Mouse (Mus musculus) embryonic facial prominence, embryonic 13.5 days (tissue): ENCODE results near the gene Zc3h13. TPM values are rescaled to one million over a fixed set of nuclear protein-coding genes. Genes with fewer than 3 reads are reported as not detected.

Source experiments
- ATAC-seq: fragments of 200-750 bp; cut with Nextera tagmentation; 2 replicates; pipeline ENCODE4 v1.8.0; 2017; ENCODE audit warnings: low read depth; ENCODE audit not compliant: insufficient number of reproducible peaks, insufficient read depth, low FRiP score, low TSS enrichment
- H3K27ac ChIP-seq: fragments of 300-500 bp; sonication (generic); 2 replicates; pipeline ENCODE4 v1.5.1; 2015; ENCODE audit warnings: moderate library complexity, mild to moderate bottlenecking, inconsistent platforms
- H3K27me3 ChIP-seq: fragments of 300-500 bp; sonication (generic); 2 replicates; pipeline ENCODE4 v1.6.1; 2015; ENCODE audit warnings: mild to moderate bottlenecking, inconsistent platforms
- H3K36me3 ChIP-seq: fragments of 300-500 bp; sonication (generic); 2 replicates; pipeline ENCODE4 v1.6.1; 2015; ENCODE audit warnings: mild to moderate bottlenecking, inconsistent platforms
- H3K4me1 ChIP-seq: fragments of 300-500 bp; sonication (generic); 2 replicates; pipeline ENCODE4 v1.6.1; 2015; ENCODE audit warnings: inconsistent platforms
- H3K4me2 ChIP-seq: fragments of 300-500 bp; sonication (generic); 2 replicates; pipeline ENCODE4 v1.6.1; 2015; ENCODE audit warnings: moderate library complexity, mild to moderate bottlenecking, inconsistent platforms
- H3K4me3 ChIP-seq: fragments of 300-500 bp; sonication (generic); 2 replicates; pipeline ENCODE4 v1.5.1; 2015; ENCODE audit warnings: mild to moderate bottlenecking, inconsistent platforms
- H3K9ac ChIP-seq: fragments of 300-500 bp; sonication (generic); 2 replicates; pipeline ENCODE4 v1.6.1; 2015; ENCODE audit warnings: mild to moderate bottlenecking, inconsistent platforms
- H3K9me3 ChIP-seq: fragments of 300-500 bp; sonication (generic); 2 replicates; pipeline ENCODE4 v1.6.1; 2016; ENCODE audit warnings: inconsistent platforms
- WGBS: fragments of 180-500 bp; shearing (Covaris S2); methylation state at CpG from one replicate; pipeline ENCODE4 v1.1.7; 2015; ENCODE audit warnings: mixed read lengths; 5-methylcytosine and 5-hydroxymethylcytosine counted together
- polyA plus RNA-seq: library from polyadenylated mRNA; unstranded; fragments of >200 nt; fragmentation: Nextera tagmentation; extraction: Ambion mirVana; gene quantifications from 2 replicates; pipeline ENCODE4 v1.2.1, GENCODE M21; 2015

Zc3h13 gene
- polyA plus RNA-seq, 1 experiment from 2014 or later, result 42.5 TPM

GRCm38 (mm10) chr14:75269531-75269930, 14.6 kb upstream of the Zc3h13 start:
- H3K4me3 ChIP-seq, result no peak overlapping the region
- no peak for ATAC-seq
- WGBS, result 87% methylated on average over 5 of the region's 5 CpGs
- no peak overlapping the region for H3K9ac ChIP-seq
- no peaks in the 10 kb centered on the region for H3K4me1 ChIP-seq
- no peaks in the 10 kb centered on the region for H3K27me3 ChIP-seq
- no peaks in the 10 kb centered on the region for H3K9me3 ChIP-seq
- H3K27ac ChIP-seq, result no peak overlapping the region
- no peaks in the 10 kb centered on the region for H3K36me3 ChIP-seq
- no peak overlapping the region for H3K4me2 ChIP-seq

- H3K27me3 ChIP-seq, result no peaks in the 10 kb centered on the region
- no peak overlapping the region for H3K27ac ChIP-seq
- no peaks in the 10 kb centered on the region for H3K36me3 ChIP-seq
- no peak overlapping the region for H3K4me3 ChIP-seq
- H3K4me2 ChIP-seq, result no peak overlapping the region
- H3K9ac ChIP-seq, result no peak overlapping the region
- 75% methylated on average over 6 of the region's 6 CpGs for WGBS
- H3K9me3 ChIP-seq, result no peaks in the 10 kb centered on the region
- ATAC-seq, result no peak
- peaks cover 3% of the 10 kb centered on the region; the same call in 1 of the 2 replicates for H3K4me1 ChIP-seq
Measured at GRCm38 (mm10) chr14:75279716-75280115, 4.5 kb upstream of the Zc3h13 start.

DNA sequence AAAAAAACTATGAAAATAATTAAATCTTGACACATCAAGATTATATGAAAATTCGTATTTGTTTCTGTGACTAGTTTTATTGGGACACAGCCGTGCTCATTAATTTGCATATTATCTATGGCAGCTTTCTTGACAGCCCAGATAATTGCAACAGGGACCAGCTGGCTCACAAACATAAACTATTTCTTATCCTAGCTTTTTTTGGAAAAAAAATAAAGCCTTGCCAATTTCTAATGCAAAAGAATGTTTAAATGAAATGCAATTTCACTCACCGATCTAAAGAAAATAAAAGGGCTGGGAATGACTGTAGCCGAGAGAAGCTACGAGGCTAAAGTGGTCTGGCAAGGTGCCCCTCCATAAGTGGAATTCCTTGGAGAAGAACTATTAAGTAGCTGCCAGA, 3.8 kb upstream of the Zc3h13 start:
- H3K9ac ChIP-seq, result no peak overlapping the region
- H3K9me3 ChIP-seq, result no peaks in the 10 kb centered on the region
- H3K27ac ChIP-seq, result no peak overlapping the region
- H3K4me2 ChIP-seq, result no peak overlapping the region
- H3K27me3 ChIP-seq, result no peaks in the 10 kb centered on the region
- ATAC-seq, result no peak
- H3K4me1 ChIP-seq, result peaks cover 8% of the 10 kb centered on the region
- H3K4me3 ChIP-seq, result no peak overlapping the region
- WGBS, result 59% methylated on average over 5 of the region's 5 CpGs
- no peaks in the 10 kb centered on the region for H3K36me3 ChIP-seq

GRCm38 (mm10) chr14:75283609-75284192, 472 bp upstream of the Zc3h13 start:
- H3K4me3 ChIP-seq, result peak overlapping the region; percentile 100
- peak overlapping the region; percentile 97 for H3K9ac ChIP-seq
- no peaks in the 10 kb centered on the region for H3K27me3 ChIP-seq
- no peaks in the 10 kb centered on the region for H3K9me3 ChIP-seq
- H3K27ac ChIP-seq, result no peak overlapping the region
- WGBS, result 5% methylated on average over 19 of the region's 19 CpGs
- peaks cover 10% of the 10 kb centered on the region for H3K4me1 ChIP-seq
- H3K36me3 ChIP-seq, result no peaks in the 10 kb centered on the region
- H3K4me2 ChIP-seq, result peak overlapping the region; percentile 77
- ATAC-seq, result peak; percentile 23; the same call in 1 of the 2 replicates

GRCm38 (mm10) chr14:75301081-75301480, 16.9 kb downstream of the Zc3h13 start:
- Histone ChIP-seq H3K9me3 (no peaks in the 10 kb centered on the region), H3K4me1 (no peaks in the 10 kb centered on the region), H3K9ac (no peak overlapping the region), H3K27me3 (no peaks in the 10 kb centered on the region), H3K36me3 (no peaks in the 10 kb centered on the region), H3K4me2 (no peak overlapping the region), H3K4me3 (no peak overlapping the region), H3K27ac (no peak overlapping the region)
- no peak for ATAC-seq
- 95% methylated on average over 1 of the region's 1 CpGs for WGBS

- H3K4me1 ChIP-seq, result no peaks in the 10 kb centered on the region
- H3K9ac ChIP-seq, result no peak overlapping the region
- no peak overlapping the region for H3K27ac ChIP-seq
- 21% methylated on average over 5 of the region's 5 CpGs for WGBS
- ATAC-seq, result no peak
- H3K4me3 ChIP-seq, result no peak overlapping the region
- no peaks in the 10 kb centered on the region for H3K36me3 ChIP-seq
- H3K9me3 ChIP-seq, result no peaks in the 10 kb centered on the region
- H3K4me2 ChIP-seq, result no peak overlapping the region
- no peaks in the 10 kb centered on the region for H3K27me3 ChIP-seq
Measured at GRCm38 (mm10) chr14:75303807-75304206, 19.6 kb downstream of the Zc3h13 start.

DNA sequence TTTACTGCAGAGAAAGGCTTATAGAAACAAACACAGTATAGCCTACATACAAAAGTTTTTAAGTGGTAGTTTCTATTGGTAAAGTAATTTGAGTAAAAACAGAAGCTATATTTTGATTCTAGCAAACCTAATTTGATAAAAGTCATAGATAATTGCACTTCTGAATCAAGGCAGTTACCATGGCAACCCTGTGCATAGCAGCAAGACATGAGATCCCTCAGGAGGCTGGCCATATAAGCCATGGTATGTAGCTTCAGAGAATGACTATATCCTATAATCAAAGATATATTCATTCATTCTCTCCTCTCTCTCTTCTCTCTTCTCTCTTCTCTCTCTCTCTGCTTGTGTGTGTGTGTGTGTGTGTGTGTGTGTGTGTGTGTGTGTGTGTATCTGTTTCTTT, 23.7 kb downstream of the Zc3h13 start:
- Histone ChIP-seq H3K4me3 (no peak overlapping the region), H3K27ac (no peak overlapping the region), H3K4me2 (no peak overlapping the region), H3K4me1 (no peaks in the 10 kb centered on the region), H3K9me3 (no peaks in the 10 kb centered on the region), H3K36me3 (peaks cover 5% of the 10 kb centered on the region), H3K9ac (no peak overlapping the region), H3K27me3 (no peaks in the 10 kb centered on the region)
- no peak for ATAC-seq

GRCm38 (mm10) chr14:75309336-75309992, 25.3 kb downstream of the Zc3h13 start:
- ATAC-seq, result no peak

DNA sequence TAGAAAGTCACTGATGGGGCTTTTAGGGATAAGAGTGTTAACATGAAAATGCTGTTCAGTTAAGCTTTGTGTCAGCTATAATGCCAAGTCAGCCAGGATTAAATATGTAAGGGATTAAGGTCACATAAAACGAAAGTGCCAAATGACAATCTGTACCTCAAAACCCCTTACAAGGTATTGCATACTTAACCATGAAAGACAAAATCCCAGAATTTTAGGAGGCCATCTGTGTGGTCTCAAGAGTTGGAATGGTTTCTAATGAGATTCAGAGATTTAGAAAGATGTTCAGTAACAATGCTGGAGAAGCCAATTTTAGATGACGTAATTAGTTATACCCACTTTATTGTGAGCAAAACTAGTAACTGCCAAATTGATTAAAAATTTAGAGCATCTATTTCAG, 30.3 kb downstream of the Zc3h13 start:
- H3K27me3 ChIP-seq, result no peaks in the 10 kb centered on the region
- 83% methylated on average over 2 of the region's 2 CpGs for WGBS
- no peak for ATAC-seq
- no peak overlapping the region for H3K9ac ChIP-seq
- peaks cover 6% of the 10 kb centered on the region for H3K36me3 ChIP-seq
- H3K4me1 ChIP-seq, result no peaks in the 10 kb centered on the region
- no peak overlapping the region for H3K4me3 ChIP-seq
- no peaks in the 10 kb centered on the region for H3K9me3 ChIP-seq
- H3K4me2 ChIP-seq, result no peak overlapping the region
- no peak overlapping the region for H3K27ac ChIP-seq

More at GRCm38 (mm10) chr14:75309336-75309992, 25.3 kb downstream of the Zc3h13 start:
- Histone ChIP-seq H3K4me1 (no peaks in the 10 kb centered on the region), H3K36me3 (peaks cover 6% of the 10 kb centered on the region), H3K27ac (no peak overlapping the region), H3K9me3 (no peaks in the 10 kb centered on the region), H3K4me3 (no peak overlapping the region), H3K9ac (no peak overlapping the region), H3K27me3 (no peaks in the 10 kb centered on the region), H3K4me2 (no peak overlapping the region)
- WGBS, result 56% methylated on average over 5 of the region's 5 CpGs

- Histone ChIP-seq H3K27ac (no peak overlapping the region), H3K9me3 (no peaks in the 10 kb centered on the region), H3K4me3 (no peak overlapping the region), H3K9ac (no peak overlapping the region), H3K36me3 (peaks cover 23% of the 10 kb centered on the region), H3K4me1 (no peaks in the 10 kb centered on the region), H3K27me3 (no peaks in the 10 kb centered on the region), H3K4me2 (no peak overlapping the region)
- no peak for ATAC-seq
- 88% methylated on average over 2 of the region's 2 CpGs for WGBS
Measured at GRCm38 (mm10) chr14:75318736-75319135, 34.6 kb downstream of the Zc3h13 start.

DNA sequence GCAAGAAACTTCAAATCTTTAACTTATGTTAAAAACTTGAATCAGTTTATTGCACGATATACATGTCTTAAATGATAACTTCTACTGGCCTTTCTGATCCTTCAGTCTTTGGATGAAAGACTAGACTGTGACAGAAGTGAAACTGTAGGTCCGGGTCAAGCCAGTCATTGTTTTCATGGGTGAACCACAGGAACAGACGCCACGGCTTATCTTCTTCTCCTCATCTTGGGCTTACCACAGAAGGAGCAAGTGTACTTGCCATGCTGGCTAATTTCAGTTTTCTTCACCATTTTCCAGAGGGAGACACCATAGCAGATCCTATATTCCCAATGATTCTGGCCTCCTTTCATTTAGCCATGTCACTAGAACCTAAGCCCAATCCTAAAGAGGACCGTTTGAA, 36.1 kb downstream of the Zc3h13 start:
- no peak for ATAC-seq
- peaks cover 32% of the 10 kb centered on the region for H3K36me3 ChIP-seq
- no peaks in the 10 kb centered on the region for H3K9me3 ChIP-seq
- 92% methylated on average over 5 of the region's 5 CpGs for WGBS
- H3K4me2 ChIP-seq, result no peak overlapping the region
- H3K4me3 ChIP-seq, result no peak overlapping the region
- no peak overlapping the region for H3K9ac ChIP-seq
- H3K27me3 ChIP-seq, result no peaks in the 10 kb centered on the region
- no peak overlapping the region for H3K27ac ChIP-seq
- H3K4me1 ChIP-seq, result no peaks in the 10 kb centered on the region

DNA sequence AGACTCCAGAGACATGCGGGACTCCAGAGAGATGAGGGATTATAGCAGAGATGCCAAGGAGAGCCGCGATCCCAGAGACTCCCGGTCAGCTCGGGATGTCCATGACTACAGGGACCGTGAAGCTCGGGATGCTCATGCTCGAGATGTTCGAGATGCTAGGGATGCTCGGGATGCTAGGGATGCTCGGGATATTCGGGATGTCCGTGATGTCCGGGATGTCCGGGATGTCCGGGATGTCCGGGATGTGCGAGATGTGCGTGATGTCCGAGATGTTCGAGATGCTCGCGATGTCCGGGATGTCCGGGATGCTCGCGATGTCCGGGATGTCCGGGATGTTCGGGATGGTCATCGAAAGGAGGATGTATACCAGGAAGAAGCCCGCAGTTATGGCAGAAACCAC, 39.2 kb downstream of the Zc3h13 start:
- ATAC-seq, result no peak
- no peak overlapping the region for H3K4me2 ChIP-seq
- no peaks in the 10 kb centered on the region for H3K9me3 ChIP-seq
- 97% methylated on average over 32 of the region's 32 CpGs for WGBS
- no peaks in the 10 kb centered on the region for H3K27me3 ChIP-seq
- H3K4me3 ChIP-seq, result no peak overlapping the region
- H3K36me3 ChIP-seq, result peaks cover 51% of the 10 kb centered on the region
- no peaks in the 10 kb centered on the region for H3K4me1 ChIP-seq
- no peak overlapping the region for H3K27ac ChIP-seq
- no peak overlapping the region for H3K9ac ChIP-seq
